Mouse (Mus musculus) regulatory T cell (primary cell): ENCODE results near the gene Flrt1.

Experiments
- in situ Hi-C: fragments of 300-600 bp; cut with MboI, MseI; formaldehyde crosslinking; loops from one replicate; pipeline ENCODE4 v1.15.1; 2025; ENCODE audit warnings: high pct_unique_total_duplicates

Flrt1 gene

DNA sequence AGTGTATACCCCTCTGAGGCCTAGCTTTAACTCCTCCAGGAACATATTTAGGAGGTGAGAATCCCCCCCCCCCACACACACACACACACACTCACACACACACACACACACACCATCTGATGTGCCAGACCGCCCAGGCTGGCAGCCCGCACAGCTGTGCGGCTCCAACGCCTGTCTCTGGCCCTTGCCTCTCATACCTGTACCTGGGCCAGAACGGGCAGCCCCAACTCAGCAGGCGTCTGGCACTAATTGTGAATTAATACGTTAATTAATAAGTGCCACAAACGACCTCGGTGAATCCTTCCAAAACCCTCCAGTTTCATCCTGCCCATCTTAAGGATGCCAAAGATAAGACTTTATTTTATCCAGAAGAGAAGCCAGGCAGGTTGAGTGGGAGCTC is 27.9 kb upstream of the Flrt1 start:
- in situ Hi-C loops: no loop called here

DNA sequence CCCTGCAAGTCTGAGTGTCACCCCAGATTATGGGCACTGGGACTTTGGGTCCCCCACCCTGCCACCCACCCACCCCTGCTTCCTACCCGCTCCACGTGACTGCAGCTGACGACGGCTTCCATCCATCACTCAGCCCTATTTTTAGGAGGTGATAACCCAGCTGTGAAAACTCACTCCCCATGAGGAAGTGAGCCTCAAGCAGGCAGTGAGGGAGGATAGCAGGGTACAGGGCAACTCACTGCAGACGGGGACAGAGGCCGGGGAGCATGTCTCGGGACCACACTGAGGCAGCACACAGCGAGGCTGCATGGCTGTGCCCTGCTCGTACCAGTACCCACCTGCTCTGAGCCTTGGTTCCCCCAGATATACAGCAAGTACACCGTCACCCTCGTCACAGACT is 24.8 kb upstream of the Flrt1 start:
- in situ Hi-C loops: no loop called here

DNA sequence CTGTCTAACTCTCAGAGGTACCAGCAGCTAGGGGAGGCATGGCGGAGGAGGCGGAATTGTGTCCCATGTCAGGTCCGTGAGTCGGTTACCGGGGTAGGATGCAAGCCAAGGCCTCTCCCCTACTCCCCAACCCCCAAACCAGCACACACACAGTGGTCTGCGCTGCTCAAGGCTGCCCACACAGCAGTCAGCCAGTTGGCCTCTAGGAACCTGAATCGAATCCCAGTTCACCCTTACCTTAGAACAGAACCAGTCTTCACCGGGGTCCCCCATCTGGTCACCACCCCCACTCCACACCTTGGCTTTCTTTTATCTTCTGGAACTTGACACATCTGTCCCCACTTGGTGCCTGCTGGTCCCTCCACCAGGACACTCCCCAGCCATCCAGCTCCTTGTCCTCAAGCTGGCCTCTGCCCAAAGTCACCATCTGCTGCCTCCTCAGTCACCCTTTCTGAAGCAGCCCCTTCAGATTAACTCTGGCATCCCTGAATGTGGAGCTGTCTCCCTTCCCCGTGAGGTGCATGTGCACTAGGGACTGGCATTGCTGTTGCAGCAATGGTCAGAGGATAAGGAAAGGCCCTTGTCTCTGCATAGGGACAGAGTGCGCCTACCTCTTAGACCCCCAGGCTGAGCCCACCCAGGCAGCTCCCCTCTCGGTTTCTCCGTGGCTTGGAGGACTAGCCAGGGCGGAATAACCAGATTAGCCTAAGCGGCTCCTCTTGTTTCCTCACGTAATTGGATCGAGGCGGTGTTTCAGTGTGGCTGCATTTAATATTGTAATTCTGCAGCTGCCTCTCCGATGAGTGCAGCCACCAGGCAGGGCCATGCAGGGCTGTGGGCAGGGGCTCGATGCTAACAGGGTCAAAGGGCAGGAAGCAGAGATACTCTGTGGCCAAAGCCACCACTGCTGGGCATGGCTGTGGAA is 23.3 kb upstream of the Flrt1 start:
- in situ Hi-C loops: no loop called here

DNA sequence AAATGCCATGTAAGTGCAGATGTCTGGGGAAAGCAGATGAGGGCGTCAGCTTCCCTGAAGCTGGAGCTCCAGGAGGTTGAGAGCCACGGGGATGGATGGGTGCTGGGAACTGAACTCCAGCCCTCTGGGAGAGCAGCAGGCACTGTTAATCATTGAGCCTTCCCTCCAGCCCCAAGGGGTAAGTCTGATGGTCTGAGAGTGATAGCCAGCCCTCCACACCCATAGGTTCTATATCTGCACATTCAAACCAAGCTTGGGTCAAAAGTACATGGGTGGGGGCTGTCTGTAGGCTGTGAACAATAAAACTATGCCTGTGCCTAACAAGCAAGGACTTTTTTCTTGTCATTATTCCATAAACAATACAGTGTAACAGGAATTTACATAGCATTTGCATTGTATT is 21.4 kb upstream of the Flrt1 start:
- in situ Hi-C loops: no loop called here

DNA sequence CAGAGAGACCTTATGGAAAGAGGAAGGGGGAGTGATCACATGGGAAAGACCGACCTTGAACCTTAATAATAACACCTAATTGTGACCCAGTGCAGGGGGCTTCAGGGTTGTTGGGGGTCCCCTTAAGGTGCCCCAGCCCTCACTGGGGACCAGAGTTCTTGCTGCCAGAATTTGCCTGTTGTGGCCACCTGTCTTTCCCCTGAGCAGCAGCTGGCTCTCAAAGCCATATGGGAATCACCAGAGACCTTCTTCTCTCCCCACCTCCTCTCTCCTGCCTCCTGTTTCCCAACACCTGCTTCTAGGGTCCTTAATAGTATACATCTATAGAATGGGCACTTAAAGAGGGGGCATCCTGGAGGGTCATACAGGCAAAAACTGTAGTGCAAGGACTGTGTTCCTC is 20.7 kb upstream of the Flrt1 start:
- in situ Hi-C loops: no loop called here

DNA sequence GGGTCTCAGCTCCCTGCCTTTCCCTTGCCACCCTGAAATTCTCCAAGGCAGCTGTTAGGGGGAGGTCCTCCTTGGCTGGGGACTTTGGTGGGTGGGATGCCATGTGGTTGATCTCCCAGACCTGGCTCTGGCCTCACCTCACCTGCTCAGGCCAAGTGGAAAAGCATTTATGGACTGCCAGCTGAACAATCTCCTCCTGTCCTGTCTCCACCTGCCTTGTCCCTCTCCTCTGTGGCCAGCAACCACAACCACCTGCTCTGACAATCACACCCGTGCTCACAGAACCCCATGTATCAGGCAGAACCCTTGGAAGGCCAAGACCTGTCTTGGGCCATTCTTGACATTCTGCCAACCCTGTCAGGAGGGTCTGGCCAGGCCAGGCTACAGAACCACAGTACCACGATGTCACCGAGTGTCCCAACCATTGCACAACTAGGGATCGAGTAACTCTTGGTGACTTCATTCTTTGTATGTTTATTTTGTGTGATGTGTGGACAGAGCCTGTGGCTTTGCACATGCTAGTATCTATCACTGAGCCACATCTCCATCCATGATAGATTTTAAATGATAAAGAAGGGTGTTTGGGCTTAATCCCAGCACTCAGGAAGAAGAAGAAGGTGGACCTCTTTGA is 20.1 kb upstream of the Flrt1 start:
- in situ Hi-C loops: no loop called here

DNA sequence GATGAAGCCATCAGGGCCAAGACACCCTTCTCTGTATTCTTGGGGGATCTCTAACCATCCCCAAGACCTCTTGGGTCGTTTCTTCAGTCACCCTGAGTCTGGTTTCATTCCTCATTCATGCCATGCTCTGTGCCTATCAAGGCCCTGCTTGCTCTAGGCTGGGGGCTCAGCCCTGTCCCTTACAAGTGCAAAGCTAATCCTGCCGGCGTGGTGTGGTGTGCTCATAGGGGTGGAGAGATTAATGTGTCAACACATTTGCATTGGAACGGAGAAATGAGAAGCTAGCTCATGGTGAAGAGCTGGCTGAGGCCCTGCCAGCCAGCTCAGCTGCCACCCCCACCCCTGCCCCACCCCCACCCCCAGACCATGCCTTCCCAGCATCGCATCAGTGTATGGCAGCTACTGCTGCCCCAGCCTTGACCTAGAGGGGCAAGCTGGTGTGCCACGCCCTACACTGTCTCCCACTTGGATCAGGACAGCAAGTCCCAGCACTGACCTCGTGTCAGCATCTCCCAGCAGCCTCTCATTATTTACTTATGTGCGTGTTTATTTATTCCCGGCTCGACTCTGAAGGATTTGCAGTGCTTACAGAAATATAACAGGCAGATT is 17.3 kb upstream of the Flrt1 start:
- in situ Hi-C loops: no loop called here

DNA sequence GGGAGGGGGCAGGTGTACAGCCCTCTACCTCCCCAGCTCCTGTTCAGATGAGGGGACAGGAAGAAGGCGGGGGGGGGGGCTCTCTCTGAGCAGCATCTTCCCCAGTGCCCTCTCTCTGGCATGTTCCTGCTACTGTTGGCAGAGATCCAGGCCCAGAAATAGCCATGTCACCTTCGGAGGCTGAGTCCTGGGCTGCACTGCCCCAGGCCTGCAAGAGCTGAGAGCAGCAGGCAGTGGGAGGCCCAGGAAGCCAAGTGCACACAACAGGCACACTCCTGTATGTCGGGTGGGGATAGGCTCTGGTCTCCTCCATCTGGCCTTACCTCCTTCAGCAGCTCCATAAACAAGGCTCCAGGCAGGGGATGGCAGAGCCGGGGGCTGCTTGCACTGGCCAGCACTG is 16.7 kb upstream of the Flrt1 start:
- in situ Hi-C loops: no loop called here

DNA sequence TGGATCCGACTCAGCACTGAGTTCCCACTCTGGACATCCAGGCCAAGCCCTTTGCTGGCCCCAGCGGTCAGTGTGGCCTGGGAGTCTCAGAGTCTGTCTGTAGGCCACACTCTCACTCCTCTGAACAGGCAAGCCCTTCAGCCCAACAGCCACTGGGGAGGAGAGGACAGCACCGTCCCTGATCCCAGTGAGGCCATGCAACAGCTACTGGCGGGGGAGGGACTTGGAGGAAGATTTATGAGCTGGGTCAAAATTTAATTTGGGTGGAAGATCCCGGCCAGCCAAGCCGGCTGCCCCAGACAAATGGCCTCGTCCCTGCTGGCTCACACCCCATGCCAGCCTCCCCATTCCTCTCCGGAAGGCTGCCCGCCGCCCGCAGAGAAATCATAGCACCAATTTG is 15.7 kb upstream of the Flrt1 start:
- in situ Hi-C loops: no loop called here

DNA sequence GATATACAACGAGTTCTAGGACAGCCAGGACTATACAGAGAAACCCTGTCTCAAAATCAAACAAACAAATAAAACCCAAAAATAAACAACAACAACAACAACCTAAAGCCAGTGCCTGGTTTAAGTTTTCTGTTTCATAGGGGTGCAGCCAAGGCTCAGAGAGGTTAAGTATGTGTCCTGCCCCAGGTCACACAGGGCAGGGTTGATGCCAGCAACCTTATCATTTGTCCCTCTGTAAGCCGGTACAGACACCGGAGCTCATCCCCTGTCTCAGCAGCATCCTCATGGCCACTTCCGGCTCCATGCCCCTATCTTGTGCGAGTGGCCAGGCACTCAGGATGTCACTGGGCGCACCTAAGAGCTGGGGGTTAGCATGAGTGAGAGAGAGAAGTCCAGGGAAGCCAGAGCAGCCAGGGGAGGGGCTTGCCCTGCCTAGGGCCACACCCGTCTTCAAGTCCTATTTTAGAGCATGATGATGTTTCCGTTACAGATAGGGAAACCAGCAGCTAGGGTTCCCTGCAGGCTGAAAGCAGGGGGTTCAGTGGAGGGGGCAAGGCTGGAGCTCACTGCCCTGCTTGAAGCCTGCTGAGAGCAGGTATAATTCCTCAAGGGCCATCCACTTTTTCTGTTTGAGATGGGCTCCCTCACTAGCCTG is 12.3 kb upstream of the Flrt1 start:
- in situ Hi-C loops: no loop called here

DNA sequence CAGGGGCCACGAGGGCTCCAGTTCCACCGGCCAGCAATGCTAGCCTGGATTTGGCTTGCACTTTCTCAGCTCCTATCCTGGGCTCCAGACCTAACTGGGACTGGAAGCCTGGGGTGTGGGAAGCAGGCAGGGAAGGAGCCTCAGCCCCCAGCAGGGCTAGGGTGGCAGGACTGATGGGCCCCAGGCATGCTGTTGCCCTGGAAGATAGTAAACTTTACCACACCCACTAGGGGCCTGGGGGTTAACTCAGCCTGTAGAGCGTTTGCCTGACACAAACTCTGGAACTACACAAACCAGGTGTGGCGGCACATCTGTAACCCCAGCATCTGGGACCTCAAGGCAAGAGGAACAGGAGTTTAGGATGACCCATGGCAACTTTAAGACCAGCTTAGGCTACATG is 11.6 kb upstream of the Flrt1 start:
- in situ Hi-C loops: no loop called here

DNA sequence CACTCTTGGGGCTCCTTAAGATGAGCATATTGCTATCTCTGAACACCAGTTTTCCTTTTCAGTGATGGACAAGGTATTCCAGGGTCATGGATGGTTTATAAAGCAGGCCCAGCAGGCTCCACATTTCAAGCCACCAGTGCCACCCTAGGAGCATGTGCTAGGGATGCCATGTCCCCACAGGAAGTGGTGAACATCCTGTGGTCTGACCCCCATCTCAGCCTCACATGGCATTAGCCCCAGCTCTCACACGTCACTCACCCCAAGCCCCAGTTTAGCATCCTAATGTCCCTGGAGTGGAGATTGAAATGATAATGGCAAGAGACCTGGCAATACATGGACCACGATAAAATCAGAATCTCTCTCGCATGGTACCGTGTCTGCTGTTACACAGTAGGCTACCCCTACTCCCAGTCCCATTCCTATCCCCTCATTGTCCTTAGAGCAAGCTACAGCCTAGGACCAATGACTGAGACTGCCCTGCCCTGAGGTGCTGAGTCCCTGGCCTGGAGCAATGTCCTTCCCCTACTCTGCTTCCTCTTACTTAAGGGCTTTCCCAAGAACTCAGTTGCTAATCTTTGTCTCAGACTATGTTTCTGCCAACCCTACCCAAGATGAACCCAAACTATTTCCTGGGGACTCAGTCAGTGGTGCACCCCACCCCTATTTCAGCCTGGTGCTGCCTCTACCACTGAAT is 10.7 kb upstream of the Flrt1 start:
- in situ Hi-C loops: no loop called here

DNA sequence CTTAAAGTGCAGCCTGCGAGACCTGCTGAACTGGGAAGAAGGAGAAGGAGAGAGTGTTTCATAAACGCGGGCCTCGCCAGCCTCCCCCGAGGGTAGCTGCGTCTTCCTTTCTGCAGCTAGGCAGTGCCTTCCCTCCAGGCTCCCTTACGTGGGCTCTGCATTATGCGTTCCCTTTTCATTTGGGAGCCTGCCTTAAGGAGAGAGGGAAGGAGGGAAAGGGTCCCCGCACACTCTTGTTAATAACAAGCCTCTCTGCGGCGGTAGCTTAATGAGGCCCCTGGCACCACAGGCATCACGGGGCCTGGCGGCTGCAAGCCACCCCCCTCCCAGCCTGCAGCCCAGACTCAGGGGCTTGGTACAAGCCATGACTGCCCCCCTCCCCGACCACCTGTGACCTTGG is 8.0 kb upstream of the Flrt1 start:
- in situ Hi-C loops: no loop called here

DNA sequence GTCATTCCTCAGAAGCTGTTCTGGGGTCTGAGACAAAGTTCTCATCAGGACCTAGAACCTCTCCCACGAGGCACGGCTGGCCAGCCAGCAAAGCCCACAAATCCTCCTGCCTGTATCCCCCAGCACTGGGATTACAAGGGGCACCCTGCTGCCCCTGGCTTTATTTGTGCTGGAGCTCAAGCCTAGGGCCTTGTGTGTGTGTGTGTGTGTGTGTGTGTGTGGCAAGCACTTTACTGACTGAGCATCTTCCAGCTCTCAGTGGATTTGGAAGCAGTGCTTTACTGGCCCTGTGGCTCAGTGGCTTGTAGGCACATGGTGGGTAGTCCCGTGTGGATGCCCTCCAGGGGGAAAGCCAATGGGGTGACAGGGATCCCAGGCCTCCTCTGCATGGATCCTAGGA is 7.1 kb upstream of the Flrt1 start:
- in situ Hi-C loops: no loop called here

DNA sequence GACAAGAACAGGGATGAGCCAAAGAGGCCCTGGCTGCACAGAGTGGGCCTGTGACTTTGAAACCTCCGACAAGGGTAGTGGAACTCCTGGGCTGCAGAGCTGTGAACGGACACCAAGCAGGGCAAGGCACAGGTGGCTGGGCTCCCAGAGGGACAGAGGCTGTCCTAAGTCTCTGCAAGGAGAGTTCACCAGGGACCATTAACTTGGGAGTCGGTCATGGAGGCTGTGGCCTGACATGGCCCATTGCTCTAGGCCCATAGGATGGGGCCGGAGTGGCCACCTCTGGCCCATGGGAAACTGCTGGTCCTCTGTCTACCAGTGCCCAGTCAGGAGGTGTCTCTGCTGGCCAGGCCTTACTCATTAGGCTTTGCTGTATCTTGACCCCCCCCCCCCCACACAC is 6.2 kb upstream of the Flrt1 start:
- in situ Hi-C loops: no loop called here

DNA sequence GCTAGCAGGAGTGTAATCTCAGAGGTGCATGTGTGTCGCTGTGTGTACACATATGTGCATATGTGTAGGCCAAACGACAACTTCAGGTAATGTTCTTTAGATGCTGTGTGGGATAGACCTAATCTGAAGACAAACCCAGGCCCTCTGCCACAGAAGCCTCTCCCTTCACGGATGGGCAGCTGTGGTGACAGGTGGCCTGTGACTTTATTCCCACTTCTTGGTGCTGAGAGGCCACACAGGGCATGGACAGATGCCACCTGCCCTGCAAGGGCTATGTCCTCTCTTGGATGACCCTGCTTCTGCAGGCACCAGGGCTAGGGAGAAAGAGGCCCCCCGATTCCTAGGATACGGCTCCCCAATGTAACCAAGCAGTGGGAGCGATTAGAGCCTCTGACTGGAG is 5.8 kb upstream of the Flrt1 start:
- in situ Hi-C loops: no loop called here

DNA sequence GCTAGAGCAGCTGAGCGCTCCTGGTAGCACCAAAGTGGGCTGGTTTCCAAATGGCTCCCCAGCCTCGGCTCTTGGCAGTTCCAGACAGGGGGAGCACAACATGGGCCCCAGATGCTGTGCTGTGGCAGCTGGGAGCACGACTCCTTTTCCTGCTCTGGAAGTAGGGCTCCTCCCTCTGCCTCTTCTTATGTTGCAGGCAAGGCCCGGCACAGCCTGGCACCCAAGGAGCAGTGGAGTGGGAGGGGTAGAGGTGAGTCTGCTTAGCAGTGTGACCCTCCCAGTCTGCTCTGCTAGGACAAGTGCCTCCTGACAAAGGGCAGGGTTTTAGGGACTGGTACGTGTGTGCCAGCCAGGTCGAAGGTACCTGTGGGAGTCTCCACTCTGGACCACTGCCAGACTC is 5.3 kb upstream of the Flrt1 start:
- in situ Hi-C loops: no loop called here

DNA sequence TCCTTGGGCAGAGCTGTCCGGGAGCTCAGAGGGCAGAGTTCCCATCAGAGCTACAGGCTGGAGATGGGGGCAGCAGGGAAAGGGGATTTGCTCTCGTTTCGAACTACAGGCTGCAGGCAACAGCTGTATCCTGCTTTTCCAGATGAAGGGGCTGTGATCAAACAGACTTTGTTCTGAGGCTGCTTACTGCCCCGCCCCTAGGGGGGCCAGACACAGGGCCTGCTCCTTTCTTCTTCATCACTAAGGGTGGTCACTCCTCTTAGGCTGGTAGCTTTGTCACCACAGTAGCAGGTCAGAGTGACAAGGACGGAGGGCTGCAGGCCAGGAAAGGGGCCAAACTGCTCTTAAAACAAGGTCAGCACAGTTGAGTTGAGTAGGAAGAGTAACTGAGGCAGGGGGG is 4.6 kb upstream of the Flrt1 start:
- in situ Hi-C loops: no loop called here

DNA sequence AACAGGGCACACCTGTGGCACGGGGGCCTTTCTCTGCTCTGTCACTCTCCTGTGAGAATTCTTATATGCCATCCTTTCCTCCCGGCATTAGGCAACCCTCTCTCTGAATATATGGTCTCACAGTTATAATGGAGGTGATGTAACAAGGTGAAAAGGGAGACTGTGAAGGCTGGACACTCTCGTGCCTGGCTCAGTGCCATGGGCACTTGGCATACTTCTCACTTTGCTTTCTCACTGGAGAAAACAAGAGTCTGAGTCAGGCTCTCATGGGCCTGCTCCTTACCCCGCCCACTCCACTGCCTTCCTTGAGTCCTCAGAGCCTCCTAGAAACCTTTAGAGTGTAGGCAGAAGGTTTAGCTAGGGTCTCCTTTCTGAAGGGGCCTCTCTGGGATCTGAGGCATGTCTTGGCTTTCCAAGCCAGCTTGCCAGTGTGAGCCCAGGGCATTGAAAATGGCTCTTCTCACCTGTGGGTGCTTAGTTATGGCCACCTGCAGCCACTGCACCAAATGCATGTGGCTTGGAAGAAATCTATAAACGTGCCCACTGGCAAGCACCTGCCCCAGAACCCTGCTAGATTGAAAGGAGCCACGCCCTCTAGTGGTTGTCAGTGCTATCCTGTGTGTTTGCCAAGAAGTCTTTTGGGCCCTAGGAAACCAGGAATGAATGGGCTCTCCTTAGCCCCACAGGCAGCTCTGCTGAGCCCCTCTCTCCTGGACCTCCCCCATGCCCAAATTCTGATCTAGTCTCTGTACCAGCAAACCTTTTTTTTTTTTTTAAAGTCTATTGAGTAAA is 2.8 kb upstream of the Flrt1 start:
- in situ Hi-C loops: loop anchor here (5.0 kb wide), 1 partner anchor 41 kb away; no protein-coding TSS in a partner anchor

DNA sequence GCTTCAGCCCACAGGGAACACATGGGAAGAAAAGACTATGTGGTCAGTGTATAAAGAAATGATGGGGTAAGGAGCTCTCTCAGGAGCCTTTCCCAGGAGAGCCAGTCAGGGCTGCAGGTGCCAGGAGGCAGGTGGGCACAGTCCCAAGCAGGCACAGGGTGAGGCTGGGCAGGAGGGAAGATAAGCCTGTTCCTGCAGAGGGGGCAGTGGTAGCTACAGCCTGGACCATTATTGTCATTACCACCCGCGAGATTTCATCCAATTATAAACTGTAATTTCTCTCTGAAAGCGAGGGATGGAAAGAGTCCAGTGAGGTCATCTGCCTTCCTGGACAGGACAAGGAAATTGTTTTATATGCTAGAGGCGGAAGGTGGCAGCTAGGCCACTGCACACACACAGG is 1.6 kb upstream of the Flrt1 start:
- in situ Hi-C loops: loop anchor here (5.0 kb wide), 1 partner anchor 40 kb away; no protein-coding TSS in a partner anchor

DNA sequence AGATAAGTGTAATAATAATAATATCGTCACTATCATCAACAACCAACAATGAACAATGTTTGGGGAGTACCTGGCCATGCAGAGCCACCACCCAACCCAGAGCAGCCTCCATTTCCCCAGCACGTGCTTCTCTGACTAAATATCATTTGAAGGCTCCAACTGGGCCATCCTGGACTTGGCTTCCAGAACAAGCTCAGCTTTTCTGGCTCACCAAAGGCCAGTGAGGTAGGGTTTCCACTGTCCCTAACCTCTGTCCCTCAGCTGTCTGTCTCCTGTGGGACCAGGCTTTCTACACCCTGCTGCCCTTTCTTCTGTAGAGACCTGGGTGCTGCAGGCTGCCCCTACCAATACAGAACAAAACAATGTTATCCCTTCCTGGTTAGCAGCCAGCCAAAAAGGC is 1.0 kb upstream of the Flrt1 start:
- in situ Hi-C loops: loop anchor here (5.0 kb wide), 1 partner anchor 39 kb away; no protein-coding TSS in a partner anchor
